Mouse (Mus musculus) megakaryocyte, adult 5-6 weeks (primary cell): ENCODE measurements around the gene Sult6b2. TPM values are rescaled to one million over a fixed set of nuclear protein-coding genes. Genes with fewer than 3 reads are reported as not detected.

Source experiments
- ATAC-seq: 2 replicates; pipeline ENCODE4 v1.8.0; 2016; ENCODE audit warnings: mild to moderate bottlenecking, inconsistent platforms; ENCODE audit not compliant: poor library complexity, severe bottlenecking
- total RNA-seq, 2 experiments: library from RNA; stranded (forward) in 1 of 2; stranded (reverse) in 1 of 2; fragments of 153-499, 151-499 nt in 1 of 2; fragments of 221-1000, 200-1000 nt in 1 of 2; gene quantifications; 2 replicates each; pipeline versions ENCODE4 v1.2.3 to v1.2.4; 2015 to 2017

Sult6b2 gene
- total RNA-seq, 2 experiments from 2014 or later, result not detected

DNA sequence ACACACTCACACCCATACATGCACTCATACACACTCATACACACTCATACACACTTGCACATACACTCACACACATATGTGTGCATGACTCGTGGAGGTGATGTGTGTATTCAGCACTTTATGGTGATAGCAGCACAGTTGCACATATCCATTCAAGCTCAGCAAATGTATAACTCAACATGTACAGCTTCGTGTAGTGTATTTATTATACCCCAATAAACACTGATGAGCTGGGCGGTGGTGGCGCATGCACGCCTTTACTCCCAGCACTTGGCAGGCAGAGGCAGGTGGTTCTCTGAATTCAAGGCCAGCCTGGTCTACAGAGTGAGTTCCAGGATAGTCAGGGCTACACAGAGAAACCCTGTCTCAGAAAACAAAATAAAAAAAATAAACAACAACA is 58.8 kb downstream of the Sult6b2 start:
- ATAC-seq, result no peak

DNA sequence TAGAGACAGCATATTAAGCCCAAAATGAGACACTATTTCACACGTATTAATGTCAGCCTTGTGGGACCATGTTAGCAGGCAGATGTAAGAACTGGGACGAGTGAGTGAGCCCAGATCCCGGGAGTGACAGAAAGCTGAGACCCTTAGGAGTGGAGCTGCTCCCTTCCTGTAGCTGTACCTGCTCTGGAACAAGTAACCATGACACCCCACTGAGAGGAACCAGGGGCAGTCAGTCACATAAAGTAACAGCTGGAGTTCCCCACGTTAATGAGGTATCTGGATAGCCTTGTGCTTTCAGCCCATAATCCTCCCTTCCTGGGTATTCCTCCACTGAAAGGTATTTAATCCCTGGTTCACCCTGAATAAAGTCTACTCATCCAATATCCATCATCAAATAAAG is 61.1 kb downstream of the Sult6b2 start:
- no peak for ATAC-seq

DNA sequence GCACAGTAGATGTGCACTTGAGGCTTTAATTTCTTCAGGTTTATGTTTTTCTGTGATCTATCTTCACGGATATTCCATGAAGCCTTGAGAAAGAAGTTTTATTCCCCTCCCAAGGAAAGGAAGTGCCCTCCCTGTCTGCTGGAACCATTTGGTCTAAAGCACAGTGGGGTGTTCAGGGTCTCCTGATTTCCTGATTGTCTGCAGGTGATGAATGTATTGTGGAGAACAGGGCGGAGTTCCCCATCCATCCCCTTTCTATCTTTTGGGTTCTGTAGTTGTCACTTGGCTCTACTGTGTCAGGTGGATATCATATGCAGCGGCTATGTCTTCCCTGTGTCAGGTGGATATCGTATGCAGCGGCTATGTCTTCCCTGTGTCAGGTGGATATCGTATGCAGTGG is 62.5 kb downstream of the Sult6b2 start:
- ATAC-seq, result no peak

DNA sequence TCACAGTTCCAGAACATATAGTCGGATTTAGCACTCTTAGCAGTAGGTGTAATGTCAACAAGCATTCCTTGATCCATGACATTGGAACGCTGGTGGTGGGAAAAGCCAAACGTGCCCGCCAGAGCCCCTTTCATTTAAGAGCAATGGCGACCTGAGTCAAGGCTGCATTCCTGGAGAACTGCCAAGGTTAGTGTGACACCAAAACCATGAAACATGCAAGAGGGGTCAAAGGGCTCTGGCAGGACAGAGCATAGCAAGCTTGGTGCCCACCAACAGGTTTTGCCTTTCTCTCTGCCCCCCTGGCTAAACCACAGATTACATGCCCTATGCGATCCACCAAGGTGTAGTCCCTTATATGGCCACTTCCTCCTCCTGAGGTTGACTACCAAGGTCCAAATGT is 65.7 kb downstream of the Sult6b2 start:
- ATAC-seq, result no peak

DNA sequence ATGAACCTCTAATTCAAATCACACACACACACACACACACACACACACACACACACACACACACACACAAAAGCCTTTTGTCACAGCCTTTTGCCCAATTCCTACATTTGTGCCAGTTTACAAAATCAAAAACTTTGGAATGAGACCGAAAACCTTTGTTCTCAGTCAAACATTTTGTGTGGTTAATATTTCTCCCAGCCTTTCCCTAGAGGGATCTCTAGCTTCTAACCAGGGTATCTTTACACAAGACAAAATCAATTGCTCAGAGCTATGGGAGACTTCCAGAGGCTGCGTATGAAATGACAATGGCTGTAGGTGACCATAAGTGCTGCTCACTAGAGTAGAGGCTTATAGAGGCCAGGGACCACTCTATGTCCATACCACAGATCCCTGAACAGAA is 66.1 kb downstream of the Sult6b2 start:
- no peak for ATAC-seq

DNA sequence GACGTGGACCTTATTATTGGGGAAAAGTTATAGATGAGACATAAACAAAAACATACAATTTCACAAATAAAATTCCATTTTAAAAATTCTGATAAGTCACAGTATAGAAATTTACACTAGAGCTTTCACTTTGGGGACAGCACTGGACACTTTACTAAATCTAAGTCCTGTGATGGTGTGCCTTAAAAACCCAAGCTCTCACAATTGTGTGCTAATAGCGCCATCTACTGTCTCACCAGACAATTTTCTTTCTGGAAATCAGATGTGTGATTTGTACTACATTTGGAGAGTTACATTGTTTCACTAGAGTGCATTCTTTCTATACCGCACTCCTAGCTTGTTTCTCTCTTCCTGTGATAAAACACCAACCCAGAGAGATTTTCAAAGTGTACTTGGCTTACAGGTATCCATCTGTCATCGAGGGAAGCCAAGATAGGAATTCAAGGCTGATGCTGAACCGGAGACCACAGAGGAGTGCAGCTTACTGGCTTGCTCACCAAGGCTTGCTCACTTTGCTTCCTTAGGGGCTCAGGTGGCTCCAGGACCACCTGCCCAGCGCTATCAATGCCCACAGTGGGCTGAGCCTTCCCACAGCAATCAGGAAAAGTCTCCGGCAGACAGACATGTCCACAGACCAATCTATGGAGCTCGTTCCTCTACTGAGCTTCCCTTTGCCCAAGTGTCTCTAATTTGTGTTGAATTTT is 68.8 kb downstream of the Sult6b2 start:
- peak; percentile 92 for ATAC-seq

Other genes starting within 250 kb of the Sult6b2 start
- gene Kcnj8, start 232.9 kb downstream of the Sult6b2 start, total RNA-seq (2015), result 0.36 TPM in 1 of 2 replicates, not detected in the other
- gene Kcnj8, start 232.9 kb downstream of the Sult6b2 start, total RNA-seq (2017), result 0.12 and 0.40 TPM in 2 replicates
- not detected in 2 replicates for gene Abcc9, start 102.2 kb downstream of the Sult6b2 start, total RNA-seq (2015)
- 0.11 TPM in 1 of 2 replicates, not detected in the other for gene Abcc9, start 102.2 kb downstream of the Sult6b2 start, total RNA-seq (2017)
- 56.1 and 60.6 TPM in 2 replicates for gene Cmas, start 47.8 kb downstream of the Sult6b2 start, total RNA-seq (2015)
- 52.7 and 60.0 TPM in 2 replicates for gene Cmas, start 47.8 kb downstream of the Sult6b2 start, total RNA-seq (2017)
- gene St8sia1, start 159.9 kb upstream of the Sult6b2 start, total RNA-seq (2015), result 1.3 and 1.4 TPM in 2 replicates
- gene St8sia1, start 159.9 kb upstream of the Sult6b2 start, total RNA-seq (2017), result 0.48 and 0.85 TPM in 2 replicates